Mouse (Mus musculus) midbrain, embryonic 14.5 days (tissue): ENCODE results near the gene Slc39a7. TPM values are rescaled to one million over a fixed set of nuclear protein-coding genes. Genes with fewer than 3 reads are reported as not detected.

Experiments
- ATAC-seq: fragments of 200-750 bp; cut with Nextera tagmentation; 2 replicates; pipeline ENCODE4 v1.8.0; 2017; ENCODE audit warnings: moderate number of reproducible peaks, moderate library complexity; ENCODE audit not compliant: low FRiP score, low TSS enrichment
- DNase-seq: peaks from one replicate; pipeline ENCODE4 v3.0.0-alpha.2; 2015
- H3K27ac ChIP-seq: fragments of 300-500 bp; sonication (generic); replicated peaks from 2 replicates; pipeline ENCODE4 v1.5.1; 2014; ENCODE audit warnings: mild to moderate bottlenecking, low read depth, low read length, moderate library complexity
- H3K27me3 ChIP-seq: fragments of 300-500 bp; sonication (generic); 2 replicates; pipeline ENCODE4 v1.6.1; 2014; ENCODE audit warnings: low read length, control low read depth, mixed read lengths; ENCODE audit not compliant: control insufficient read depth, insufficient read depth
- H3K36me3 ChIP-seq: fragments of 300-500 bp; sonication (generic); 2 replicates; pipeline ENCODE4 v1.6.1; 2014; ENCODE audit warnings: low read length, control low read depth; ENCODE audit not compliant: control insufficient read depth, insufficient read depth
- H3K4me1 ChIP-seq: fragments of 300-500 bp; sonication (generic); 2 replicates; pipeline ENCODE4 v1.6.1; 2014; ENCODE audit warnings: mild to moderate bottlenecking, antibody characterized with exemption, low read length, control low read depth; ENCODE audit not compliant: control insufficient read depth, insufficient read depth
- H3K4me2 ChIP-seq: fragments of 300-500 bp; sonication (generic); 2 replicates; pipeline ENCODE4 v1.6.1; 2014; ENCODE audit warnings: mild to moderate bottlenecking, low read length, moderate library complexity
- H3K4me3 ChIP-seq: fragments of 300-500 bp; sonication (generic); replicated peaks from 2 replicates; pipeline ENCODE4 v1.5.1; 2014; ENCODE audit warnings: low read depth, low read length
- H3K9ac ChIP-seq: fragments of 300-500 bp; sonication (generic); replicated peaks from 2 replicates; pipeline ENCODE4 v1.6.1; 2014; ENCODE audit warnings: mild to moderate bottlenecking, low read length, moderate library complexity
- H3K9me3 ChIP-seq: fragments of 300-500 bp; sonication (generic); 2 replicates; pipeline ENCODE4 v1.6.1; 2016; ENCODE audit warnings: low read length, control low read depth, mixed read lengths; ENCODE audit not compliant: control insufficient read depth
- WGBS: fragments of 180-500 bp; shearing (Covaris S2); extraction: QIAGEN DNeasy Blood & Tissue Kit; methylation state at CpG from one replicate; pipeline ENCODE4 v1.1.7; 2014; 5-methylcytosine and 5-hydroxymethylcytosine counted together
- polyA plus RNA-seq: library from polyadenylated mRNA; unstranded; fragments of >200 nt; fragmentation: Nextera tagmentation; extraction: Ambion mirVana; gene quantifications from 2 replicates; pipeline ENCODE4 v1.2.1, GENCODE M21; 2014

Gene Slc39a7
- polyA plus RNA-seq: 95.7 and 97.0 TPM in 2 replicates

GRCm38 (mm10) chr17:34031465-34032173 is at the start of gene Slc39a7, which contains the start of gene Rxrb:
Gene Slc39a7, minus strand, starts transcription at chr17:34031682.
Gene Rxrb, plus strand, starts transcription at chr17:34031812.
- peak within 1 kb of the TSS; percentile 98 for H3K27ac ChIP-seq
- no peaks in the 10 kb centered on the region for H3K27me3 ChIP-seq
- no peaks in the 10 kb centered on the region for H3K9me3 ChIP-seq
- peaks cover 42% of the 10 kb centered on the region for H3K36me3 ChIP-seq
- peak within 1 kb of the TSS; percentile 94 for H3K9ac ChIP-seq
- peak within 1 kb of the TSS; percentile 98 for H3K4me2 ChIP-seq
- H3K4me1 ChIP-seq: peaks cover 40% of the 10 kb centered on the region
- peak; percentile 78 for ATAC-seq
- peak; percentile 99 for DNase-seq
- WGBS: under 1% methylated on average over 88 of the region's 88 CpGs
- peak within 1 kb of the TSS; percentile 86 for H3K4me3 ChIP-seq

- Histone ChIP-seq H3K27ac (no peak overlapping the region), H3K4me3 (no peak overlapping the region), H3K9ac (no peak overlapping the region), H3K4me1 (no peaks in the 10 kb centered on the region), H3K4me2 (no peak overlapping the region), H3K36me3 (no peaks in the 10 kb centered on the region), H3K9me3 (no peaks in the 10 kb centered on the region), H3K27me3 (peaks cover 3% of the 10 kb centered on the region; the same call in 1 of the 2 replicates)
- ATAC-seq (peak; percentile 80), DNase-seq (peak; percentile 76)
- 15% methylated on average over 5 of the region's 5 CpGs for WGBS
Measured at GRCm38 (mm10) chr17:34079621-34080020, 48.1 kb upstream of the Slc39a7 start.

GRCm38 (mm10) chr17:34079002-34079401 is 47.5 kb upstream of the Slc39a7 start:
- Histone ChIP-seq H3K4me2 (no peak overlapping the region), H3K27me3 (peaks cover 3% of the 10 kb centered on the region; the same call in 1 of the 2 replicates), H3K4me1 (no peaks in the 10 kb centered on the region), H3K36me3 (no peaks in the 10 kb centered on the region), H3K27ac (no peak overlapping the region), H3K9me3 (no peaks in the 10 kb centered on the region), H3K9ac (no peak overlapping the region), H3K4me3 (no peak overlapping the region)
- ATAC-seq: no peak
- DNase-seq: no peak
- WGBS: 92% methylated on average over 11 of the region's 11 CpGs

- no peak for ATAC-seq
- Histone ChIP-seq H3K4me2 (no peak overlapping the region), H3K27me3 (peaks cover 3% of the 10 kb centered on the region; the same call in 1 of the 2 replicates), H3K36me3 (no peaks in the 10 kb centered on the region), H3K9me3 (no peaks in the 10 kb centered on the region), H3K9ac (no peak overlapping the region), H3K4me3 (no peak overlapping the region), H3K27ac (no peak overlapping the region), H3K4me1 (no peaks in the 10 kb centered on the region)
- WGBS: 68% methylated on average over 4 of the region's 4 CpGs
- DNase-seq: no peak
Measured at GRCm38 (mm10) chr17:34078148-34078547, 46.7 kb upstream of the Slc39a7 start.

- ATAC-seq (no peak), DNase-seq (peak; percentile 94)
- no peak overlapping the region for H3K4me2 ChIP-seq
- H3K9me3 ChIP-seq: no peaks in the 10 kb centered on the region
- no peaks in the 10 kb centered on the region for H3K36me3 ChIP-seq
- no peaks in the 10 kb centered on the region for H3K4me1 ChIP-seq
- H3K9ac ChIP-seq: no peak overlapping the region
- WGBS: 2% methylated on average over 9 of the region's 9 CpGs
- H3K27ac ChIP-seq: no peak overlapping the region
- no peak overlapping the region for H3K4me3 ChIP-seq
- peaks cover 3% of the 10 kb centered on the region; the same call in 1 of the 2 replicates for H3K27me3 ChIP-seq
Measured at GRCm38 (mm10) chr17:34077549-34077948, 46.1 kb upstream of the Slc39a7 start.

GRCm38 (mm10) chr17:34075271-34075670 is 43.8 kb upstream of the Slc39a7 start:
- 46% methylated on average over 7 of the region's 7 CpGs for WGBS
- Histone ChIP-seq H3K4me1 (no peaks in the 10 kb centered on the region), H3K9me3 (no peaks in the 10 kb centered on the region), H3K36me3 (no peaks in the 10 kb centered on the region), H3K27me3 (peaks cover 3% of the 10 kb centered on the region; the same call in 1 of the 2 replicates), H3K27ac (no peak overlapping the region), H3K4me2 (no peak overlapping the region), H3K4me3 (no peak overlapping the region), H3K9ac (no peak overlapping the region)
- ATAC-seq: no peak
- peak; percentile 83 for DNase-seq

- Histone ChIP-seq H3K27me3 (peaks cover 2% of the 10 kb centered on the region; the same call in 1 of the 2 replicates), H3K9ac (no peak overlapping the region), H3K4me1 (no peaks in the 10 kb centered on the region), H3K27ac (no peak overlapping the region), H3K4me3 (no peak overlapping the region), H3K9me3 (no peaks in the 10 kb centered on the region), H3K4me2 (no peak overlapping the region), H3K36me3 (no peaks in the 10 kb centered on the region)
- no peak for DNase-seq
- ATAC-seq: no peak
- WGBS: 79% methylated on average over 5 of the region's 5 CpGs
Measured at GRCm38 (mm10) chr17:34072091-34072490, 40.6 kb upstream of the Slc39a7 start.

GRCm38 (mm10) chr17:34068864-34069263 is 37.4 kb upstream of the Slc39a7 start:
- ATAC-seq (no peak), DNase-seq (no peak)
- Histone ChIP-seq H3K4me3 (no peak overlapping the region), H3K36me3 (no peaks in the 10 kb centered on the region), H3K9ac (no peak overlapping the region), H3K4me2 (no peak overlapping the region), H3K27ac (no peak overlapping the region), H3K9me3 (no peaks in the 10 kb centered on the region), H3K27me3 (no peaks in the 10 kb centered on the region), H3K4me1 (no peaks in the 10 kb centered on the region)
- WGBS: 50% methylated on average over 3 of the region's 3 CpGs

GRCm38 (mm10) chr17:34057224-34057623 is 25.7 kb upstream of the Slc39a7 start:
- Histone ChIP-seq H3K27me3 (no peaks in the 10 kb centered on the region), H3K27ac (no peak overlapping the region), H3K4me1 (no peaks in the 10 kb centered on the region), H3K9me3 (no peaks in the 10 kb centered on the region), H3K36me3 (0 out of 2 replicates have a peak, but pooled peaks cover 7% of the 10 kb centered on the region), H3K4me2 (no peak overlapping the region), H3K9ac (no peak overlapping the region), H3K4me3 (no peak overlapping the region)
- ATAC-seq (no peak), DNase-seq (no peak)
- 90% methylated on average over 7 of the region's 7 CpGs for WGBS
